Mouse (Mus musculus) megakaryocyte, embryonic 14.5 days (primary cell): ENCODE measurements around the gene Lrig2. TPM values are rescaled to one million over a fixed set of nuclear protein-coding genes. Genes with fewer than 3 reads are reported as not detected.

Source experiments
- H3K27me3 ChIP-seq: replicated peaks from 2 replicates; pipeline ENCODE3; 2012; ENCODE audit warnings: inconsistent platforms
- H3K36me3 ChIP-seq: replicated peaks from 2 replicates; pipeline ENCODE3; 2012; ENCODE audit warnings: low read length, inconsistent platforms, mixed read lengths
- H3K4me1 ChIP-seq: 2 replicates; pipeline ENCODE4 v1.6.1; 2012; ENCODE audit warnings: inconsistent platforms
- H3K4me3 ChIP-seq: replicated peaks from 2 replicates; pipeline ENCODE3; 2012; ENCODE audit warnings: moderate library complexity, mild to moderate bottlenecking, inconsistent platforms
- H3K9me3 ChIP-seq: 2 replicates; pipeline ENCODE4 v1.6.1; 2012; ENCODE audit warnings: inconsistent platforms
- FLI1 ChIP-seq: IDR thresholded peaks from 2 replicates; pipeline ENCODE4 v1.6.1; 2012; ENCODE audit warnings: low read length, inconsistent platforms, mixed read lengths
- GATA1 ChIP-seq: IDR thresholded peaks from 3 replicates; pipeline ENCODE4 v1.6.1; 2012; ENCODE audit warnings: mixed read lengths, low read length, inconsistent platforms, borderline replicate concordance
- polyA plus RNA-seq: library from polyadenylated mRNA; stranded (reverse); fragments of >175 nt; gene quantifications from 2 replicates; pipeline ENCODE4 v1.2.3, GENCODE M21; 2012; ENCODE audit warnings: low replicate concordance; ENCODE audit not compliant: insufficient read depth

The Lrig2 gene
- polyA plus RNA-seq, 1 experiment: 0.22 TPM

DNA sequence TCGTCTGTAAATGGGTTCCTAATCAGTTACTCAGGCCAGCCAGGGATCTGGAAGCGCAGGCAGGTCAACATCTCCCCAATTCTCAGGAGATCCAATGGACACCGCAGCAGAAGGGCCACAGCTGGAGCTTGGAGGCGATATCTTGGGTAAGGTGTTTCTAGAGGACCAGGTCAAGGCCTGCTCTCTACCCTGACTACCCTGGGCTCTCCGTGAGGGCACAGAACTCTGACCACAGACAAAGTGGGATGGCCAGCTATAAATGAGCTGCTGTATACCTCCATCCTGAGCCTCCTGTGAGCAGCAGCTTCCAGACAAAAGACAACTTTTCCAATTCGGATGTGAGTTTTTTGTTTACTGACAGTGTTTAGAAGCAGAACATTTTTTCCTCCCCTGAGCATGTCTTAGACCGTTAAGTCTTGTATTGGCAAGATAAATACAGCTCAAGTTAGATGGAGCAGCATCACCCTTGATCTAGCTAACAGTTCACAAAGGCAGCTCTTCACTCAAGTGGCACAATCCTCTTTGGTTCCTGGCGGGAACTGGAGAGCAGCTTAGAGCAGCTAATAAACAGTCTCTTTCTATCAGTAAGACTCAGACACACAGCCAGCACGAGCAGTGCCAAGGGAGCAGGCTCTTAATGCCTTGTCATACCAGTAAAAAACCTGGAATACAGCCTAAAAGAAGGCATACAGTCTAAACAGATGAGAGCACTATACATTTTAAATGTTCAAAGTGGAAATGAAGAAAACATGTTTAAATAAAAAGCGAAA is 56.0 kb downstream of the Lrig2 start:
- Histone ChIP-seq H3K36me3 (peaks cover 73% of the 10 kb centered on the region), H3K4me1 (peaks cover 5% of the 10 kb centered on the region), H3K9me3 (peaks cover 4% of the 10 kb centered on the region; the same call in 1 of the 2 replicates), H3K27me3 (no peaks in the 10 kb centered on the region), H3K4me3 (no peak overlapping the region)
- no peak for TF ChIP-seq FLI1
- no peak for TF ChIP-seq GATA1

DNA sequence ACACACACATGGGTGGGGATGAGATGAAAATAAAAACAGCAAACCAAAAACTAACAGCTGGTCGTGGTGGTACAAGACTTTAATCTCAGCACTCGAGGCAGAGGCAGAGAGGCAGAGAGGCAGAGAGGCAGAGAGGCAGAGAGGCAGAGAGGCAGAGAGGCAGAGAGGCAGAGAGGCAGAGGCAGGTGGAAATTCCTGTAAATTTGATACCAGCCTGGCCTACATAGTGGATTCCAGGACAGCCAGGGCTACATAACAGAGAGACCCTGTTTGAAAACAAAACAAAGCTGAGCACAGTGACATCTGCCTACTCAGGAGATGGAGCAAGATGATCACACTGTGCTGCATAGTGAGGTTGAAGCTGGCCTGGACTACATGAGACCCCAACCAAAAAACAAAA is 64.5 kb downstream of the Lrig2 start:
- Histone ChIP-seq H3K36me3 (no peaks in the 10 kb centered on the region), H3K4me3 (no peak overlapping the region), H3K9me3 (no peaks in the 10 kb centered on the region), H3K4me1 (peaks cover 1% of the 10 kb centered on the region), H3K27me3 (no peaks in the 10 kb centered on the region)
- TF ChIP-seq GATA1 (no peak), FLI1 (no peak)

DNA sequence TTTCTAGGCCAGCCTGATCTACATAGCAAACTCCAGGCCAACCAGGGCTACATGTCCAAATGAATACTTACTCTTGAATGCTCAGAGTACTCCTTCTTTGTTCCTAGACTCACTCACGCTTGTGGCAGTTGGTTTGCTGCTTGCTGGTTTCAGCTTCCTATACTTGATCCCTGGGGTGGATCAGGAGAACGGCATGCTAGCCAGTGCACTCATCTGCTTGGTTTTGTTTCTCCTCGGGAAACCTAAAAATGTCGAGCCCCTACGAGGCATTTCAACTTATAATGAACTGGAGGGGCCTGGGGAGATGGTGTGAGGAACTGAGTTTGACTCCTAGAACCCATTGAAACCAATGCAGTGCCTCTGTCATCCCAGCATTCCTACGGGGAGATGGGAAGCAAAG is 65.0 kb downstream of the Lrig2 start:
- no peaks in the 10 kb centered on the region for H3K36me3 ChIP-seq
- TF ChIP-seq GATA1 (no peak), FLI1 (no peak)
- no peaks in the 10 kb centered on the region for H3K9me3 ChIP-seq
- H3K27me3 ChIP-seq: no peaks in the 10 kb centered on the region
- peaks cover 7% of the 10 kb centered on the region for H3K4me1 ChIP-seq
- H3K4me3 ChIP-seq: no peak overlapping the region

DNA sequence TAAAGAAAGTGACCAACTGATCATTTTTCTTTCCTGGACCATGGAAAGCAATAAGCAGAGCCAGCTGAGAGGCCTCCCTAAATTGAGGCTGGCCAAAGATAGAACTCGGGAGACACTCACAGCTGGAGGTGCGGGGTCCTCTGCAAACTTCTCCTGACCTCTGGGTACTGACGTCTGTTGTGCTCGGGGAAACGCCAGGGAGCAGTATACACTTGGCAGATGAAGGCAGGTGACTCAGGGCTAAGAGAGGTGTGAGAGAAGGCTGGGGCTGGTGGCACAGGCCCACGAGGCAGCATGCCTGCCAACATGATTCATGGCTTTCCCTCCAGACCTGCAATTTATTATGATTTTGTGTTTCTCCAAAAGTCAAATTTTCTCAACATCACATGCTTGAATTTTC is 66.1 kb downstream of the Lrig2 start:
- TF ChIP-seq FLI1 (no peak), GATA1 (no peak)
- peaks cover 10% of the 10 kb centered on the region for H3K4me1 ChIP-seq
- H3K4me3 ChIP-seq: no peak overlapping the region
- H3K36me3 ChIP-seq: no peaks in the 10 kb centered on the region
- H3K9me3 ChIP-seq: no peaks in the 10 kb centered on the region
- H3K27me3 ChIP-seq: no peaks in the 10 kb centered on the region

DNA sequence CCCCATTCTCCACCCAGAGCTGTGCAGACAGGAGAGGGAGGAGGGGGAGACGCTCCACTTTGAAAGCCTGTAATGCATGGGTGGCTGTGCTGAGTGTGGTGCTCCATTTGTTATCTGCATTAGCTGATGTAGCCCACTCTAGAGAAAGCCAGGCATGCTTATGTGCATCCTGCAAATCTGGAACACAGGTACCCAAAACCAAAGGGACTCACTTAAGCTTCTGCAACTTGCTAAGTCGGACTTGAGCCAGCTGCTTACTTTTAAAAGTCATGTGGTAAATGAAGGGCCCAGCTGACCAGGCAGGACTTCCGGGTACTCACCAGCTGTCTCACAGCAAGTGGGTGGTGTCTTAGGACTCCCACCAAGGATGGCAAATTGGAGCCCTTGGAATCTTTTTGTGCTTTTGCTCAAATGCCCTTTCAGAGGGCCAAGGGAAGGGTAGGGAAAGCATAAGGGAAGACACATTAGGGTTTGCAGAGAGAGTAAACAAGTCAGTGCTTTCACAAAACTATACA is 66.7 kb downstream of the Lrig2 start:
- Histone ChIP-seq H3K4me1 (peaks cover 10% of the 10 kb centered on the region), H3K9me3 (no peaks in the 10 kb centered on the region), H3K36me3 (no peaks in the 10 kb centered on the region), H3K4me3 (no peak overlapping the region), H3K27me3 (no peaks in the 10 kb centered on the region)
- TF ChIP-seq FLI1: no peak
- no peak for TF ChIP-seq GATA1

DNA sequence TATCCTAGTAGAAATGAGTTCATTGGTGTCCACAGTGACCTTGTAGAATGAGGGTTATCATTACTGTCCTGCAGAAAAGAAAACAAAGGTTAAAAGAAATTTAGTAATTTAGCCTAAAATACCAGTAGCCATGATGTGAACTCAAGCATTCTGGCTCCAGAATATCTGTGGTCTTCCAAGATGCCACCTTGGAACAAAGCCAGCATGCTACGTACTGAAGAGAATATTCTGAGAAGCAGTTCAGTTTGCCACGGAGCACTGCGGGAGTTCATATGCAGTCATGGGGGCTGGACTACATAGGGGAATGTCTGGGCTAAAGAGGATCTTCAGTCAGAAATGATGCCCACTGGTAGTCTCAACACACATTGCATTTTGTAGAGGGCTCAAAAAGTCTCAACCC is 67.6 kb downstream of the Lrig2 start:
- TF ChIP-seq FLI1 (no peak), GATA1 (no peak)
- Histone ChIP-seq H3K9me3 (no peaks in the 10 kb centered on the region), H3K27me3 (no peaks in the 10 kb centered on the region)

DNA sequence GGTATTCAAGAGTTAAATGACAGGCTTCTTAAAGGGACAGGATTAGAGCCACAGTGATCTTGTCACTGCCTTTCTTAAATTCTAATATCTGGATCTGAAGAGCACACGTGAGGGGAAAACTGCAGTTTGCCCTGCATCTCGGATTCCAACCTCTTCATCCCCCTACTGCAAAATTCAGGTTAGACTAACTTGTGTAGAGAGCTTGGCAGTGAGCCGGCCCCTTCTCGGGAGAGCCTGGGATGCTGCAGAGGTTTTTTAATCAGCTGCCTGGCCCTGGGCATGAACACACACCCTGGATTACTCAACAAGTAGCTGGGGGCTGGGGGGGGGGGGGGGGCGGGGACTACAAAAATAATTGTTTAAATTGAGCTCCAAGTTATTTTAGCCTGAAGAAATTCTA is 69.4 kb downstream of the Lrig2 start:
- TF ChIP-seq FLI1 (no peak), GATA1 (no peak)
- Histone ChIP-seq H3K36me3 (no peaks in the 10 kb centered on the region), H3K27me3 (peaks cover 5% of the 10 kb centered on the region), H3K4me1 (peaks cover 10% of the 10 kb centered on the region), H3K9me3 (no peaks in the 10 kb centered on the region), H3K4me3 (no peak overlapping the region)

More for the DNA sequence above, 67.6 kb downstream of the Lrig2 start:
- Histone ChIP-seq H3K36me3 (no peaks in the 10 kb centered on the region), H3K4me1 (peaks cover 10% of the 10 kb centered on the region), H3K4me3 (no peak overlapping the region)

DNA sequence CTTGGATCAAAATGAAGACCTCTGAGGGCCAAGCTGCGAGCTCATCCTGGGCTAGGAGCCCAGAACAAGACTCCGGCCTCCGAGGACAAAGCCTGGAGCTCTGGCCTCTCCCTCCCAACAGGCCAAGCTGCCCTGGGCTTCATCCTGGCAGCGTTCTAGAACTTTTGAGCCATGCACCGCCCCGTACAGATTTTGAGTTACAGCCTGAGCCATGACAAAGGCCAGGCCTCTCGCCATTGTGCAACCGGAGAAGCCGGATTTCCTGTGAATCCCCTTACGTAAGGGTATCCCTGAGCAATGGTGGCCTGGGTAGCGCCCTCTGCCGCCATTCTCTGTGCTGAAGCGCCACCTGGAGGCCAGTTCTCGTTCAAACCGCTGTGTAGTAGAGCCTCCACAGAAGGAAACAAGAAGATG is 69.8 kb downstream of the Lrig2 start:
- Histone ChIP-seq H3K4me1 (peaks cover 10% of the 10 kb centered on the region), H3K4me3 (peak overlapping the region; percentile 80), H3K27me3 (peaks cover 6% of the 10 kb centered on the region), H3K36me3 (no peaks in the 10 kb centered on the region), H3K9me3 (no peaks in the 10 kb centered on the region)
- TF ChIP-seq FLI1 (no peak), GATA1 (no peak)

DNA sequence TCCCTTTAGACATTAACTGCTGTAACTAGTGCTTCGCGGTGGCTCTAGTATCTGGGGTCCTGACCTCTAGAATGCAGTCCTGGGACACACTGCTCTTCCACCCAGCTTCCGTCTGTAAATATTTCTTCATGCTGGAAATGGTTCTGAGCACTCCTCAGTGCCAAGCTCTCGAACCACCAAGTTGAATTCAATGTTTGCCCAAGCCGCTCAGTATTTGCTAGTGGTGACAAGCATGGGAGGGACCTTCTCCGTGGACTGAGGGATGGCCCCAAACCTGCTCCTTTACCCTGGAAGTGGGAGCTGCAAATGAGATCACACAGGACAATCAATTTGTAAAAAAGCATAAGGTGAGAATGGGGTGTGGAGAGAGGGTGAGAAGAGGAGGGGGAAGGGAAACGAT is 70.3 kb downstream of the Lrig2 start:
- Histone ChIP-seq H3K36me3 (no peaks in the 10 kb centered on the region), H3K4me1 (peaks cover 10% of the 10 kb centered on the region), H3K9me3 (no peaks in the 10 kb centered on the region), H3K4me3 (no peak overlapping the region), H3K27me3 (peaks cover 6% of the 10 kb centered on the region)
- no peak for TF ChIP-seq FLI1

DNA sequence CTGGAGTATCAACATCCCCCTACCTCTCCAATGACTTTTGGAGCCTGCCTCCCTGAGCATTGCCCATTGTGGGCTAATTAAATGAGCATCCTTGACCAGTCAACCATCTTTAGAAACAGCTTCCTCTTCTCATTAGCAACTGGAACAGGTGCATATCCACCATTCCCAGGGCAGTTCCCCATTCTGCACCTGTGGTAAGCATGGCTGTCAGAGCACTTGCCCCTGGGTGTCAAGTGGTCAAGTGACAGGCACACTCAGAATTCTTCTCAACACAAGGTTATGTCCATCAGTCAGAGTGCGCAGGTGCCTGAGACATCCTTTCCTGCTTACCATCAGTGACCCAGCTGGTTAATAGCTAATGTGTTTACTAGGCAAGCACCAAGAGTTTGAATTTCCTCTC is 72.9 kb downstream of the Lrig2 start:
- no peaks in the 10 kb centered on the region for H3K9me3 ChIP-seq
- no peaks in the 10 kb centered on the region for H3K36me3 ChIP-seq
- TF ChIP-seq GATA1 (no peak), FLI1 (no peak)
- H3K4me1 ChIP-seq: peaks cover 15% of the 10 kb centered on the region
- no peak overlapping the region for H3K4me3 ChIP-seq
- peaks cover 6% of the 10 kb centered on the region for H3K27me3 ChIP-seq

DNA sequence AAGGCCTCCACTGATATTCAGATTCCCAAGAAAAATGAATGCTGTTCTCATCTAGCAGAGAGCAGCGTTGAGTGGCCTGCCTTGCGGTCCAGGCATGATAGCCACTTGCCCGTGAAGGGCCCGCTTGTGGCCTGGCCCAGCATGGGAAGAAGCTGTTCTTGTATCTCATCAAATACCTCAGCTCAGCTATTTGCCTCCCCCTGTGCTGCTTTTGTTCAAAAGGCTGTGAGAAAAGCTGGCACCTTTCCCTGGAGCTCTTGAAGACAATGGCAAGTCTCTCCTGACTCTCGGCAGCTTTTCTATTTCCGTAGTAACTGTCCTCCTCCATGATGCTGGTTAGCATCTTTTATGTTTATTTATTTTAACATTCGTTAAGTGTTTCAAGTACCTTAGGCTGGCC is 74.1 kb downstream of the Lrig2 start:
- Histone ChIP-seq H3K4me3 (no peak overlapping the region), H3K27me3 (peaks cover 6% of the 10 kb centered on the region), H3K4me1 (peaks cover 15% of the 10 kb centered on the region), H3K9me3 (no peaks in the 10 kb centered on the region), H3K36me3 (no peaks in the 10 kb centered on the region)
- TF ChIP-seq FLI1 (no peak), GATA1 (no peak)
